Mouse (Mus musculus) layer of hippocampus, adult 9-10 months (tissue): ENCODE results near the gene Ptch1.

Experiments
- DNase-seq: peaks from one replicate; pipeline ENCODE4 v3.0.0; 2022; ENCODE audit warnings: low spot score

Ptch1 gene

GRCm38 (mm10) chr13:63534981-63535380 lies 38.4 kb downstream of the Ptch1 start:
- DNase-seq, result no peak

GRCm38 (mm10) chr13:63530857-63531256 lies 42.5 kb downstream of the Ptch1 start:
- DNase-seq, result no peak

- DNase-seq, result no peak
Measured at GRCm38 (mm10) chr13:63530371-63530764, 43.0 kb downstream of the Ptch1 start.

GRCm38 (mm10) chr13:63529602-63530370 lies 43.6 kb downstream of the Ptch1 start:
- DNase-seq, result no peak

GRCm38 (mm10) chr13:63528852-63529251 lies 44.5 kb downstream of the Ptch1 start:
- DNase-seq, result no peak

GRCm38 (mm10) chr13:63528164-63528675 lies 45.2 kb downstream of the Ptch1 start:
- DNase-seq, result no peak

GRCm38 (mm10) chr13:63525571-63526197 lies 47.7 kb downstream of the Ptch1 start:
- DNase-seq, result no peak

- no peak for DNase-seq
Measured at GRCm38 (mm10) chr13:63524608-63525570, 48.5 kb downstream of the Ptch1 start.

GRCm38 (mm10) chr13:63524061-63524460 lies 49.3 kb downstream of the Ptch1 start:
- no peak for DNase-seq

- DNase-seq, result no peak
Measured at GRCm38 (mm10) chr13:63522832-63523231, 50.6 kb downstream of the Ptch1 start.

GRCm38 (mm10) chr13:63520110-63520509 lies 53.3 kb downstream of the Ptch1 start:
- DNase-seq, result no peak

GRCm38 (mm10) chr13:63516535-63516934 lies 56.9 kb downstream of the Ptch1 start:
- DNase-seq, result no peak

GRCm38 (mm10) chr13:63515542-63515941 lies 57.9 kb downstream of the Ptch1 start:
- no peak for DNase-seq

- DNase-seq, result no peak
Measured at GRCm38 (mm10) chr13:63514931-63515360, 58.5 kb downstream of the Ptch1 start.

- DNase-seq, result no peak
Measured at GRCm38 (mm10) chr13:63513374-63514098, 59.9 kb downstream of the Ptch1 start.

GRCm38 (mm10) chr13:63512411-63512810 lies 61.0 kb downstream of the Ptch1 start:
- no peak for DNase-seq

GRCm38 (mm10) chr13:63507821-63508220 lies 65.6 kb downstream of the Ptch1 start:
- DNase-seq, result no peak

- DNase-seq, result no peak
Measured at GRCm38 (mm10) chr13:63507001-63507556, 66.3 kb downstream of the Ptch1 start.

GRCm38 (mm10) chr13:63506364-63506763 lies 67.0 kb downstream of the Ptch1 start:
- no peak for DNase-seq

GRCm38 (mm10) chr13:63502391-63502790 lies 71.0 kb downstream of the Ptch1 start:
- no peak for DNase-seq

- no peak for DNase-seq
Measured at GRCm38 (mm10) chr13:63499489-63499888, 73.9 kb downstream of the Ptch1 start.
